Mouse (Mus musculus): ENCODE measurements at regions not wholly inside any gene's neighbourhood (a gene's known extent, or its start where the extent isn't known, plus 50 kb on each side); places are given as distances from the start of the nearest gene placed in this dataset.

DNA sequence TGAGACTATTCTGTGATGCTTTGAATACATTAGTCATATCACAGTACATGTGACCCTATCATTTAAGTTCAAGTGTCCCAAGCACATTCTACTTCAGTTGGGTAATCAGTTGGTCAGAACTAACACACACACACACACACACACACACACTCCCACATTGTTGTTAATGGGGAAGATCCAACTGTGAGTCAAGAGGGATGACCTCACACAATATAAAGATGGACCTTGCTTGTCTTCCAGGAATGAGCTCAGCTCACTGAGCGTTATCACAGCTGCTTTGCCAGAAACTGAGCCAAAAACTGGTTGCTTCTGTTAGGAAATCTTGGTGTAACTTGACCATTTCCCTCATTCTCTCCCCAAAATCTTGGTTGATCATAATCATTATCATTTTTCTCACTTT lies 152.4 kb upstream of the Cdyl start:
- TF ChIP-seq CTCF (IDR thresholded peaks at IDR 0.05; ENCODE audit: low read depth) (no peak), EP300 (IDR thresholded peaks at IDR 0.05; ENCODE audit: low read depth) (no peak)
